Mouse (Mus musculus): ENCODE data around the gene Ddx19a.
"Not testable (repeated sequence)": the region's sequence is repeated elsewhere in the genome, so short reads cannot be mapped to it uniquely, and the experiment has no call there.

Ddx19a gene

DNA sequence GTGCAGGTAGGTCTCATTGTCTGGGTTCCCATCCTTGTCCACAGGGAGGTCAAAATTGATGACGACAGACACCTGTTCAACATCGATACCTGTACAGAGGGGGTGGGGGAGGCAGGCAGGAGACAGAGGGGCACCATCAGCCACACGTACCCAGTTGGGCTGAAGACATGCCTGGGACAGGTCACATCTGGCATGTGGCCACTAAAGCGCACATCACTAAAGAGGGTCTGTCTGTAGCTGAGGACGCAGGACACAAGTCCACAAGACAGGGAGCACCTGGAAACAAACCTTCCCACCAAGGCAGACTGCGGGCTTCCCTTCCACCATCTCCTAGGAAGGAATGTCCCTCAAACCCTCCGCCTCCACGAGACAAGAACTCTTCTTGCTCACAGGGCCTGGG is 21.1 kb downstream of the Ddx19a start:
- in situ Hi-C loops (cut with MboI; ENCODE audit: low sequenced_read_pairs): not testable (repeated sequence)

DNA sequence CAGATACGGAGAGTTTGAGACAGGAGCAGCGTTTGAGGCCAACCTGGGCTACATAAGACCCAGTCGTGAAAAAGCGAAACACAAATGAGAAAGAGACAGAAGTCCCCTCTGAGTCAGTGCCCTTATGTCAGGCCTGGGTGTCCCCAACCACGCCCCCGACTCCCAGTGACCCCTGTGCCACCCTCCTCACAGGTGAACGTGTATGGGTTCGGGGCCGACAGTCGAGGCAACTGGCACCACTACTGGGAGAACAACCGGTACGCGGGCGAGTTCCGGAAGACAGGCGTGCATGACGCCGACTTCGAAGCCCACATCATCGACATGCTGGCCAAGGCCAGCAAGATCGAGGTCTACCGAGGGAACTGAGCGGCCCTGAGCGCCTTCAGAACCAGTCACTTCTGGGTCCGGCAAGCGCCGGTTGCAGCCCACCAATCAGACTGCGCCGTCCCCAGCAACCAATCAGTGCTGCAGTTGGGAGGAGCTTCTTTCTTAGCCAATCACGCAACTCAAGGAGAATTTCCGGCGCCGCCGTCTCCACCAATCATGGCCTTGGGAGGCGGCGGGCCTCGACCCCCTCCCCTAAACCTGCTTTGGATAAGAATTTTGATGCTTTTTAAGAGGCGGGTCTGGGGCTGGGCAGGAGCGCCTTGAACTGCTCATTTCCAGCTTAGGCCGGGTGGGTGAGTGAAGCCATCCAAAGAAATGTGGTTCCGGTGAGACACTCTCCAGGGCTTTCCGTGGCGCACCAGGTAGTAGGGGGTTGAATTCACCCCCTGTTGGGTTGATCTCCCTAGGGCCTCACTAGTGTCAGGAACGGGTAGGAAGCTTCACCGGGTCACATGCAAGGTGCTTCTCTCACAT is 27.5 kb downstream of the Ddx19a start:
- in situ Hi-C loops (cut with MboI; ENCODE audit: low sequenced_read_pairs): no loop called here

DNA sequence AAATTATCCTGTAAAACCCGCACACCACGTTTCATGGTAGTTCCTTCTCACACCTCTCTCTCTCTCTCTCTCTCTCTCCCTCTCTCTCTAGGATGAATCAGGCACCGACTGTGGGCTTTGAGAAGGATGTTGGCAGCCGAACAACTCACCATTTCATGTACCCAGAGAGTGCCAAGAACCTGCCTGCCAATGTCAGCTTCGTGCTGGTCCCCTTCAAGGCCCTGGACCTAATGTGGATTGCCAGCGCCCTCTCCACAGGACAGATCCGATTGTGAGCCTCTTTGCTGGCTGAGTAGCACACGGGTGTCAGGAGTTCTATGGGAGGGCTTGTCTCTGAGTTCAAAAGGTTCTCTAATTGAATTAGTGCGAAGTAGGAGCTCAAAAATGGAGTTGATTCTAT is 30.3 kb downstream of the Ddx19a start:
- in situ Hi-C loops (cut with MboI; ENCODE audit: low sequenced_read_pairs): no loop called here

DNA sequence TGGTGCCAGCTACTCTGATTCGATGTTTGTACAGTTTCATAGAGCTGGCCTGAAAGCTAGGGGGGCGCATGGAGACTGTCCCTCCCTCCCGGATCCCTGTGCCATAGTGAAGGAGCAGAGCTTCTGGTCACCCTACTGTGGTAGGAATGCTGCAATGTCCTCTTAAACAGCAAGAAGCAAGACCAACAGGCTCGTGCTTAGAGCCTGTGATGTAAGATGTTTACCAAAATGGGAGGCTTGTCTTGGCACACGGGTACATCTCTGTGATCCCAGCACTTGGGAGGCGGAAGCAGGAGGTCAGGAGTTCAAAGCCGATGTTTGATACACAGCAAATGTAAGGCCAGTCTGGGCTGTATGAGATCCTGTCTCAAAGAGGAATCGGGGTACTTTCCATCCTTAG is 31.0 kb downstream of the Ddx19a start:
- in situ Hi-C loops (cut with MboI; ENCODE audit: low sequenced_read_pairs): no loop called here

DNA sequence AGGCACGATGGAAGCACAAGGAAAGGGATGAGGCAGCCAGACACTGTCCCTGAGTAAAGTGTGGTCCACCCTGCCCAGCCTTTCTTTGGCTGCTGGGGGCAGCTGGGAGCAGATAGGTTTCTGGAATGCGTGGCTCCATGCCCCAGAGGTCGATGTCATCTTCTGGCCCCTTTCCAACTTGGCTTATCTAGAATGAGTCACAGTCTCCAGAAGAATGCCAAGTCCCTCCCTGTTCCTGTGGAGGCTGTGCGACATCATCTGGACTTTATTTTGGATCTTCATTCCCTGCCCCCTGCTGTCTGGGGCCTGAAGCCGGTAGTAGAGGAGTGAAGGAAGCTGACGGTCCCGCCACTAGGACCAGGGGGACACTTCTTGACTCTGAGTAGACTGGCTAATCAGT is 32.0 kb downstream of the Ddx19a start:
- in situ Hi-C loops (cut with MboI; ENCODE audit: low sequenced_read_pairs): no loop called here

DNA sequence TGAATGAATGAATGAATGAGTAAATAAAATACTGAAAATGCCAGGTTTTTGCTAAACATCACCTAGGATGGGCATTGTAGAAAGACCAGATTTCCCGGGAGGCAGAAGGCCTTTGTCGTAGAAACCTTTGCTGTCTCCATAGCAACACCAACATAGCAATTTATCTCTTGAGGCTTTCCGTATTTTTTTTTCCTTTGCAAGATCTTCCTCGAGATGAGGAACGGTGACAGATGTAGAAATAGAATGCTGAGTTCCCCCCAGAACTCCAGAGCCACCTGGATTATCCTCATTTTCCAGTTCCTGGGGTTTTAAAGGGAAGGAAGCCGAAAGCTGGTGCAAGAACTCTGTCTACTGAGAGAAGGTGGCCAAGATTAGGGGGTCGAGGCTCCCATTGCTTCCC is 32.9 kb downstream of the Ddx19a start:
- in situ Hi-C loops (cut with MboI; ENCODE audit: low sequenced_read_pairs): no loop called here

DNA sequence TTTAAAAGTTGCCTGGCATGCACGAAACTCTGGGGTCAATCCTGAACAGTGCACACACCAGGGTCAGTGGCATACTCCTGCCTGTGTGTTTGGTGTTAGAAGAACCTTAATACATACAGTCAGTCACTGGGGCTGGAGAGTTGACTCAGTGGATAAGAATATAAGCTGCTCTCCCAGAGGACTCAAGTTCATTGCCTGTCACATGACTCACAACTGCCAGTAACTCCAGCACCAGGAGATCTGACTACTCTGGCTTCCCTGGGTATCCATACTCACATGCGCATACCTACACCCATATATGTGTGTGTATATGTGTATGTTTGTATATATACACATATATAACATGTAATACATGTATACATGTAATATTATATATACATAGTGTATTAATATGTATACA is 34.5 kb downstream of the Ddx19a start:
- in situ Hi-C loops (cut with MboI; ENCODE audit: low sequenced_read_pairs): no loop called here

DNA sequence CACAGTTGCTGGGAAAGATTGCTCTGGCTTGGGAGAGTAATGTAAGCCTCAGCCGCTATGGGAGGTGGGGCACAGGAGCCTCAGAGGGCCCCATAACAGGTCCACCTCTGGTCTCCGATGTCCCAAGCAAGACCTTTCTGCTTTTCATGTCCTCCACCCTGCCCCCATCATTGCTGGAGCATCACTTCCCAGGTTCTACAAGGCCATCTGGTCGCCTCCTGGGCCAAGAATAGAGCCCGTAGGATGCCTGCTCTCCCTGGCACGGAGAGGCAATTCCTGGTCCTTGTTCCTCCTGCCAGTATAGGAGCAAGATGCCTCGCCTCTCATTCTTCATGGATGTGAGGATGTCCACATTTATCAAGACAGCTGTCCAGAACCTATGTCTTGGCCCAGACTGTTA is 37.7 kb downstream of the Ddx19a start:
- in situ Hi-C loops (cut with MboI; ENCODE audit: low sequenced_read_pairs): no loop called here

DNA sequence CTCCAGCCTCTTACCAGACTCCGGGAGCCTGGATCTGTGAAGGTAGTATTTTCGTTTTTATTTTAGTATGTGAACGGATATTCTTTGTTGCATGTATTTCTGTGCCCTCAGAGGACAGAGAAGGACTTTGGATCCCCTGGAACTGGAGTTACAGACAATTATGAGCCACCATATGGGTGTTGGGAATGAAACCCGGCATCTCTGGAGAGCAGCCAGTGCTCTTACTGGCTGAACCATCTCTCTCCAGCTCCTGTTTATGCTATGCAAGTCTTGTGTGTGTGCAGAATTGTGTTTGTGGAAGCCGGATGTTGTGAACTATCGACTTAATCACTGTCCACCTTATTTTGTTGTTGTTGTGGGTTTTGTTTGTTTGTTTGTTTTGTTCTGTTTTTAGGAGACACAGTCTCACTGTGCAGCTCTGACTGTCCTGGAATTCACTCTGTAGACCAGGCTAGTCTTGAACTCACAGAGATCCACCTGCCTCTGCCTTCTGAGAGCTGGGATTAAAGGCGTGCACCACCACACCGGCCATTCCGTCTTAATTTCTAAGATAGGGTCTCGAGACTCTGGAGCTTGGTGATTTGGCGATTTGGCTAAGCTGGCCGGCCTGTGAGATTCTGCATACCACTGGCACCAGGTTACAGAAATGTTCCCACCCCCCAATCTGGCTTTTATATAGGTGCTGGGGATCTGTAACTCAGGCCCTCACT is 38.4 kb downstream of the Ddx19a start:
- in situ Hi-C loops (cut with MboI; ENCODE audit: low sequenced_read_pairs): no loop called here

DNA sequence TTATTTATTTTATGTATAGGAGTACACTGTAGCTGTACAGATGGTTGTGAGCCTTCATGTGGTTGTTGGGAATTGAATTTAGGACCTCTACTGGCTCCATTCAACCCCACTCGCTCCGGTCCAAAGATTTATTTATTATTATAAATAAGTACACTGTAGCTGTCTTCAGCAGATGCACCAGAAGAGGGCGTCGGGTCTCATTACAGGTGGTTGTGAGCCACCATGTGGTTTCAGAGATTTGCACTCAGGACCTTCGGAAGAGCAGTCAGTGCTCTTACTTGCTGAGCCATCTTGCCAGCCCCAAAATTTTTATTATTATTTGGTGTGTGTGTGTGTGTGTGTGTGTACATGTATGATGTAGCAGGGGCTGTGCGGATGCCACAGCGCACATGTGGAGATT is 39.0 kb downstream of the Ddx19a start:
- in situ Hi-C loops (cut with MboI; ENCODE audit: low sequenced_read_pairs): not testable (repeated sequence)

DNA sequence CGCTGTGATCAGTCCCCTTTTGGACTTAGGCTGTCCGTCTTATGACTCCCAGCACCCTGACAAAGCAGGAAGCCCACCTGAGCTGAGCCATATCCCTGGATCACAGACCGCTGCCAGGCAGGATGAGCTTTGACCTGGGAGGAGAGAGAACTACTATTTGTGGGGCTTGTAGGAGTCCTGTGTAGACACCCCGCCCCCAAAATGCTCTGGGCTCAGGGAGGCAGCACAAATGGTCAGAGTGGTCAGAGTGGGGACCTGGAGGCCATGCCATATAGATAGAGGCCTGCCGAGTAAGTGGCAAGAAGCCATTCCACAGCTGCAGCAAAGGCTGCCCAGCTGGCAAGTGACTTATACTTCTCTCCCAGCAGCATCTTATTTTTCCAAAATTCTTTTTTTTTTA is 39.5 kb downstream of the Ddx19a start:
- in situ Hi-C loops (cut with MboI; ENCODE audit: low sequenced_read_pairs): no loop called here

DNA sequence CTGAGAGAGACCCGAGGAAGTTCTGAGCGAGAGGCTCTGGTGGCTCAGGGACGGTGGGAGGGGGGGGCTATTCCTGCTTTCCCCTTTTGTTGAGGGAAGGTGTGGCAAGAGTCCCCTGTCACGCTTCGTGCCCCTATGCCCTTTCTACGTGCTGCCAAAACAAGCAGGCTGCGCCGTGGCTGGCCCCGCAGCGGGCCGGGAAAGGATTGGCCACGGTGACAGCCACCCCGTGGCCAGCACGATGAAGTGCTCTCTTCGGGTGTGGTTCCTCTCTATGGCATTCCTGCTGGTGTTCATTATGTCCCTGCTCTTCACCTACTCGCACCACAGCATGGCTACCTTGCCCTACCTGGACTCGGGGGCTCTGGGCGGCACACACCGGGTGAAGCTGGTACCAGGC is 40.1 kb downstream of the Ddx19a start:
- in situ Hi-C loops (cut with MboI; ENCODE audit: low sequenced_read_pairs): no loop called here

DNA sequence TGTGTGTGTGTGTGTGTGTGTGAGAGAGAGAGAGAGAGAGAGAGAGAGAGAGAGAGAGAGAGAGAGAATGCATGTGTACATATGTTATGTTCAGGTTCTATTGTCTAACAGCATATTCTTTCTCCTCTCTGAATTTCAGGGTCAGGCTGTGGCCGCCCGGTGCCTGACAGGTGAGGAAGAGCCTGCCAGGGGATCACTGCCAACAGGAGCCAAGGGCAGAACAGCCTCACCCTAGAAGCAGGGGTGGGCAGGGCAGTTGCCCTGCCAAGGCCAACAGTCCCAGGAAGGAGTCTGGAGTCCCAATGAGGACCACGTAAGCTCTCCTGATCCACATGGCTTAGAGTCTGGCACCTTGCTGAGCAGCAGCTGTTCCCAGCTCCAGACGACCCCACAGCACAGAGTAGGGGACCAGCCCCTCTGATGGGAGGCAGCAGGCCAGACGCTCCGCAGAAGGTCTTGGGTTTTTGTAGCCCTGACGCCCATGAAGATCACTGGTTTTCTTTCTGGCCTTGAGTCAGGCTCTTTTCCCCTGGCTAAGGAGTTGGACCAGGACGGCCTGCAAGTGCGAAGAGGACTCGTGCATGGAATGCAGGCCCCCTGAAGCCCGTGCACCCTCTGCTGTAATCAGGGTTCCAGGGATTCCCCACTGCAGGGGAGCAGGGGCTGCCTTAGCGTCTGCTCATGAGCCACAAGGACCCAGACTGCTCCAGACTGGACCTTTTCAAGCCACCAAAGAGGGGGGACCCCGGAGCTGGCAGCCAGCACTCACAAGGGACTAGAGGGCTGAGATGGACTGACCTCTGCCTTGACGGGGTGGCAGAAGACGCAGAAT is 40.8 kb downstream of the Ddx19a start:
- in situ Hi-C loops (cut with MboI; ENCODE audit: low sequenced_read_pairs): no loop called here

DNA sequence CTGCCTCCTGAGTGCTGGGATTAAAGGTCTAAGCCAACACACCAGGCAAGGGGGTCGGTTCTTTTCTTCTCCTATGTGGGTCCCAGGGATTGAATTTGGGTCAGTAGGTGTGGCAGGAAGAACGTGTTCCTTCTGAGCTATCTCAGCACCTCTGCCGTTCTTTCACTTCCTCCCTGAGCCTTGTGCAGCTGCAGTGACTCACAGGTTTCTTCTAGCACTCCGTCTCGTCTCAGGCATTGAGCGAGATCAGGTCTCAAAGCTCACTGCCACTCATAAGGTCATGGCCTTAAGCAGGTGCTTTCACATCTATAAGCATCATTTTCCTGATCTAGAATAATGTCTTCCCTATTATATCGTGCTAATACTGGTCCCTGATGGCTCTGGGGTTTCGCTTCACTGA is 42.8 kb downstream of the Ddx19a start:
- in situ Hi-C loops (cut with MboI; ENCODE audit: low sequenced_read_pairs): no loop called here

DNA sequence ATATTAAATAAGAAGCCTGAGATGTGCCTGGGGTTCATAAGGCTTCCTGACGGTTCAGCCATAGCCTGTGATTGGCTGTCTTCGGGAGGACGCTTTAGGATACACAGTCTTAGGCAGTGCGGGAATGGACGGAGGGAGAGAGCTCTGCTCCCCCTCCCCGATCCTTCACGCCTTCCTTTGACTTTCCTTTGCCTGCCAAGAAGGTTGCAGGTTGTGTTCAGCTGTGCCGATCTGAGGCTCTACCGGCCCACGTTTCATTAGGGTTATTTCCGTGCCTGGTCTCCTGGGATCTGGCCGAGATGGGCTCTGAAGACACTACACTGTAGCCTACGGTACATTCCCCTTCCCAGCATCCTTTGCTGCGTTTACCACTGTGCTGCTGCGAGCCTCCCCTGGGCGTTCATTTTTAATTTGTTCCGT is 47.5 kb downstream of the Ddx19a start:
- in situ Hi-C loops (cut with MboI; ENCODE audit: low sequenced_read_pairs): no loop called here

DNA sequence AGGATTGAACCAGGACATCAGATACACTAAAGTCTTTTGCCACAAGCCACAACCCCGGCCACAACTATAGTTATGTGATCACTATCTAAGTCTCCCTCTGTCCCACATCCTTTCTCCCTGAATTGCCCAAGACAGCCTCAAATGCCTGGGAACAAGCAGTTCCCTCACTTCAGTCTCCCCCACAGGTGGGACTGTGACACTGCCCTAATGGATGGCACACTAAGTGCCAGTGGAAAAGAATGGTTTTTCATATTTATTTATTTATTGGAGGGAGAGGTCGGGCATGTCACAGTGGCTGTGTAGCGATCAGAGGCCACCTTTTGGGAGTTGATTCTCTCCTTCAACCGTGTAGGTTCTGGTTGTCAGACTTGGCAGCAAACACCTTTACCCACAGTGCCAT is 51.9 kb downstream of the Ddx19a start:
- in situ Hi-C loops (cut with MboI; ENCODE audit: low sequenced_read_pairs): no loop called here

DNA sequence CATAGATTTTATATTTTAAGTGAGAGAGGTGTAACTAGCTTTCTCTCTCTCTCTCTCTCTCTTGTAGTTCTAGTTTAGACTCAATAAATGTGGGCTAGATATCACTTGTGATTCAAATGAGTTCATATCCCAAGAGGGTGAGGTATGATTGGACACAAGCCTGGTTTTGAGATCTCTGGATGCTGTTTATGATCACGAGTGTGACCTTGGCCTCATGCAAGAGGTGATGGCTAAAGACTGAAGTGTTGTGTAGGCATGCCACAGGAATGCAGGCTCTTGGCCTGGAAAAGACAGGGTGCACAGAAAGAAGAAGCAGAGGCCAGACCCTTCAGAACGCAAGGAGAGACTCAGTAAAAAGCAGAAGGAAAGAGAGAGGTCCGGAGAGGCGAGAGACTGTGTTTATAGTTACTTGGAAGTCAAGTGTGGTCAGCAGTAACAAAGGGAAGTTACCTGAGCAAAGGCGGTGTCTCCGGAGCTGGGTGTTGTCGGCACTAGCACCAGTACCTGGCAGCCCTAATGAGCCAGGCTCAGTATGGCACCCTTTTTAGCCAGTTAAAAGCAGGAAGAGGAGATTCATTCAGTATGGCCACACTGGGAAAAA is 53.2 kb downstream of the Ddx19a start:
- in situ Hi-C loops (cut with MboI; ENCODE audit: low sequenced_read_pairs): no loop called here

DNA sequence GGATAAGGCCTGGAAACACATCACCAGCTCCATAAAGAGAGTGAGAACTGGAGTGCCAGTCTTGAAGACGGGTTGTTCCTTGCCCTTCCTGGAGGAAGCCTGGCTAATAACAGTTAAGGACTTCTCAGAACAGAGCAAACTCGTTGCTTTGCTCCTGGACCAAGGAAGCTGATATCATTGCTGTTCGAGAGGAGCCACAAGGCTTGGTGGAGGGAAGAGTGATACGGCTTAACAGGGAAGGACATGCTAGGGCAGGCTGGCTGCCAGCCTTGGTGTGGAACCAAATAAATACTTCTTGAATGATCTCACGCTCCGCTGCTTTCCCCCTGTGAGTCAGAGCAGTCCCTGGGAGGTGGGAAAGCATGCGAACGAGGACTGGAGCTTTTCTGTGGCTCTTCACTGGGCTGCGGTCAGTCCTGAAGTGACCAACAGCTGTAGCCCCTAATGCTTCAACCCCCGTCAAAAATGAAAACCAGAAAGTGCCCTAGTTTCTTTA is 56.1 kb downstream of the Ddx19a start:
- in situ Hi-C loops (cut with MboI; ENCODE audit: low sequenced_read_pairs): no loop called here

DNA sequence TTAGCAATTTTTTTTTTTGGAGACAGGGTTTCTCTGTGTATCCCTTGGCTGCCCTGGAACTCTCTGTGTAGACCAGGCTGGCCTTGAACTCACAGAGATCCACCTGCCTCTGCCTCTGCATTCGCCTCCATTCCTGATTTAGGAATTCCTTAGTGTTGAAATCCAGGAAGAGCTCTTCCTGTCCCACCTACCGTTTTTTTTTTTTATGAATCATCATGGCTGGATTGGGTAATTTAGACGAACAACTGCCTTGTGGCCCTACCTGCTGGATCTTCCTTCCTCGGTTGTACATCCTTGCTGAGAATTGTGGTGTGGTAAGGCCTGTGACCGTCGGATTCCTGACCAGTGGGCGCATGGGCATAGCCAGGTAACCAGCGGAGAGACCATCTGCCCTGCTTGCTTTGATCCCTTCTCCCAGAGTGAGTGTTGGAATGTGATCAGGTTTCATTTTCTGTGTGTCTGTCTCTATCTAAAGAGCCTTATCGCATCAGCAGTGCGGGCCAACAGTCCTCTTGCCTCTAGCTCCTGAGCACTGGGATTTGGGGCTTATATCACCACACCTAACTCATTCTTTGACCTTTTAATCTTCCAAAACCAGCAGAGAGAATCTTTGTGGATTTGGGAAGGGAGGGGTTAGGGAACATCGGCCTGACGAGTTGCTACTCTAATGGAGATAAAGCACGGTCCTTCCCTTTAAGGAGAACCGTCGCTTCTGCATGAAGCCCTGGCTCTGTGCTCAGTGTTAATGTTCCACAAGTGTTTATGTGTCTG is 56.7 kb downstream of the Ddx19a start:
- in situ Hi-C loops (cut with MboI; ENCODE audit: low sequenced_read_pairs): no loop called here

DNA sequence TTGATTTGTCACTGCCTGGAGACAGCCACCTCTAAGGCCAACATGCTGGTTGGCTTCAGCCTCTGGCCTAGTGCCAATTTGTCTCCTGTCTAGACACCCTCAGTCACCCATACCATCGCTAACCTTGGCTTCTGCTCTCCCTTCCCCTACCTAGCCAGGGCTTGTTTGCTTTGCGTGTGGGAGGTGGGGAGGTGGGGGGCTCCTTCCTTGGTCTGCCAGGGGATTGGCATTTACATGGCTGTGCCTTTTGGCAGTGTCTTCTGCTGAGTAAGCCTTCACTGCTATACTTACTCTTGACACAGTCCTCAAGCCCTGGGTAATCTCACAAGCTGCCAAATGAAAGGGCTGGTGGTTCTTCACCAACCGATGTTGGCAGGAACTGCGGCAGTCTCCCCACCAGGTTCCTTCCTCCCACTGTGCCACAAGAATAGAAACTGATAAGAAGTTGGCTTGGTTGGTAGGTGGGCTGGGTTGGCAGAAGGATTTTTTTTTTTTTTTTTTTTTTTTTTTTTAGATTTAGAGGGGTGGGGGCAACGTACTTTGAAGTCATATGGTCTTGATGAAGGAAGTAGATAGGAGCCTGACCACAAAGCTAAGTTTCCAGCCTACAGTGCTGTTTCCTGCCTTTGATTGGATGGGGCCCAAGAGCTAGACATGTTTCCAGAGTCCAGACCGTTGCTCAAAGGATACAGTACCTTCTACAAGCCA is 58.6 kb downstream of the Ddx19a start:
- in situ Hi-C loops (cut with MboI; ENCODE audit: low sequenced_read_pairs): no loop called here

Data from CH12F3 (cell line).